Mouse (Mus musculus): ENCODE data around the gene Hormad2. TPM values are rescaled to one million over a fixed set of nuclear protein-coding genes. Genes with fewer than 3 reads are reported as not detected.

Gene Hormad2
- total RNA-seq (2021): not detected

- intact Hi-C loops (cut with DNase I): loop anchor here (10.0 kb wide), 1 partner anchor 424 kb away; no protein-coding TSS in a partner anchor
- DNase-seq: no peak
Measured at GRCm38 (mm10) chr11:4440978-4441377, at the start of gene Hormad2. Gene Hormad2, minus strand, starts transcription at chr11:4441105.

GRCm38 (mm10) chr11:4489207-4489606 lies 48.3 kb upstream of the Hormad2 start:
- intact Hi-C loops (cut with DNase I): no loop called here

GRCm38 (mm10) chr11:4488798-4489197 lies 47.9 kb upstream of the Hormad2 start:
- intact Hi-C loops (cut with DNase I): no loop called here
- no peak for DNase-seq

More at GRCm38 (mm10) chr11:4489207-4489606, 48.3 kb upstream of the Hormad2 start:
- no peak for DNase-seq

GRCm38 (mm10) chr11:4488367-4488766 lies 47.5 kb upstream of the Hormad2 start:
- intact Hi-C loops (cut with DNase I): no loop called here
- no peak for DNase-seq

- intact Hi-C loops (cut with DNase I): no loop called here
- DNase-seq: peak; percentile 76
Measured at GRCm38 (mm10) chr11:4487401-4487965, 46.6 kb upstream of the Hormad2 start.

- intact Hi-C loops (cut with DNase I): no loop called here
- DNase-seq: no peak
Measured at GRCm38 (mm10) chr11:4484541-4484940, 43.6 kb upstream of the Hormad2 start.

- no peak for DNase-seq
- intact Hi-C loops (cut with DNase I): no loop called here
Measured at GRCm38 (mm10) chr11:4482641-4483040, 41.7 kb upstream of the Hormad2 start.

GRCm38 (mm10) chr11:4476184-4476697 lies 35.3 kb upstream of the Hormad2 start:
- no peak for DNase-seq
- intact Hi-C loops (cut with DNase I): no loop called here

- intact Hi-C loops (cut with DNase I): no loop called here
- no peak for DNase-seq
Measured at GRCm38 (mm10) chr11:4472464-4473179, 31.7 kb upstream of the Hormad2 start.

GRCm38 (mm10) chr11:4471734-4472133 lies 30.8 kb upstream of the Hormad2 start:
- intact Hi-C loops (cut with DNase I): no loop called here
- no peak for DNase-seq

- DNase-seq: no peak
- intact Hi-C loops (cut with DNase I): no loop called here
Measured at GRCm38 (mm10) chr11:4471251-4471650, 30.3 kb upstream of the Hormad2 start.

GRCm38 (mm10) chr11:4469091-4469490 lies 28.2 kb upstream of the Hormad2 start:
- intact Hi-C loops (cut with DNase I): no loop called here
- DNase-seq: no peak

GRCm38 (mm10) chr11:4467436-4467835 lies 26.5 kb upstream of the Hormad2 start:
- intact Hi-C loops (cut with DNase I): no loop called here
- DNase-seq: no peak

- no peak for DNase-seq
- intact Hi-C loops (cut with DNase I): no loop called here
Measured at GRCm38 (mm10) chr11:4466191-4466590, 25.3 kb upstream of the Hormad2 start.

GRCm38 (mm10) chr11:4464616-4465015 lies 23.7 kb upstream of the Hormad2 start:
- no peak for DNase-seq
- intact Hi-C loops (cut with DNase I): no loop called here

GRCm38 (mm10) chr11:4464186-4464585 lies 23.3 kb upstream of the Hormad2 start:
- no peak for DNase-seq

GRCm38 (mm10) chr11:4462868-4463267 lies 22.0 kb upstream of the Hormad2 start:
- intact Hi-C loops (cut with DNase I): no loop called here
- no peak for DNase-seq

More at GRCm38 (mm10) chr11:4464186-4464585, 23.3 kb upstream of the Hormad2 start:
- intact Hi-C loops (cut with DNase I): no loop called here

- intact Hi-C loops (cut with DNase I): no loop called here
- no peak for DNase-seq
Measured at GRCm38 (mm10) chr11:4461154-4461553, 20.2 kb upstream of the Hormad2 start.

- intact Hi-C loops (cut with DNase I): no loop called here
- DNase-seq: no peak
Measured at GRCm38 (mm10) chr11:4460615-4461014, 19.7 kb upstream of the Hormad2 start.

GRCm38 (mm10) chr11:4454895-4455535 lies 14.1 kb upstream of the Hormad2 start:
- DNase-seq: no peak
- intact Hi-C loops (cut with DNase I): no loop called here

- peak; percentile 50 for DNase-seq
Measured at GRCm38 (mm10) chr11:4452467-4453184, 11.7 kb upstream of the Hormad2 start.

More at GRCm38 (mm10) chr11:4452467-4453184, 11.7 kb upstream of the Hormad2 start:
- intact Hi-C loops (cut with DNase I): no loop called here
